Mouse (Mus musculus): ENCODE data around the gene Aco1. TPM values are rescaled to one million over a fixed set of nuclear protein-coding genes. Genes with fewer than 3 reads are reported as not detected.

Aco1 gene
- polyA plus RNA-seq, 1 experiment from 2014 or later = 82.3 TPM

DNA sequence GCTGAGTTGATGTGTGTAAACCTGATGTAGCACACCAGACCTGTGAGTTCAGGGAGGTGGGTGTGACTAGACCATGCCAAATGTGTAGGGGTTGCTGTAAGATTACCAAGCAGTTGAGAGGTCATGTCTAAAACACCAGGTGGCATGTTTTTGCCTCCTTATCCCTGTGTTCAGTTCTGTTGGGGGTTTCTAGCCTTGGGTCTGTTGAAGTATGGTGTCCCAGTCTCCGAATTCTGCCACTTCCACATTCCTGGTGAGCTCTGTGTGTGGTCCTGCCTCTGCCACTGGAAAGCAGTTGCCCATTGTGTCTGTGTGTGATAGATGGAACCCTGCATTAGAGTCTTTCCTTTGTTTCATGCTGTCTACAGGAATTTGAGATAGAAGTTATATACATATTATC is 1.7 kb downstream of the Aco1 start:
- 25% methylated on average over 1 of the region's 1 CpGs for WGBS
- Histone ChIP-seq H3K27ac (0 out of 2 replicates have a peak overlapping the region, but pooled peaks have one; percentile 96), H3K9ac (ENCODE audit: low read depth, low read length) (no peak overlapping the region), H3K4me1 (replicated peaks; ENCODE audit: insufficient read depth, low read length) (peaks cover 6% of the 10 kb centered on the region), H3K4me3 (replicated peaks; ENCODE audit: low read depth, low read length) (peak overlapping the region; percentile 65; the same call in 1 of the 2 replicates), H3K4me2 (ENCODE audit: low read length) (peak overlapping the region; percentile 87), H3K27me3 (ENCODE audit: insufficient read depth, low read length) (no peaks in the 10 kb centered on the region), H3K9me3 (replicated peaks; ENCODE audit: low read length) (no peaks in the 10 kb centered on the region), H3K36me3 (ENCODE audit: insufficient read depth, low read length) (0 out of 2 replicates have a peak, but pooled peaks cover 3% of the 10 kb centered on the region)
- ATAC-seq (replicated peaks; ENCODE audit: low FRiP score, low read depth) = no peak
- peak; percentile 17 for DNase-seq (ENCODE audit: low spot score)
- no peak for TF ChIP-seq CTCF (IDR thresholded peaks at IDR 0.05; ENCODE audit: low read depth)

DNA sequence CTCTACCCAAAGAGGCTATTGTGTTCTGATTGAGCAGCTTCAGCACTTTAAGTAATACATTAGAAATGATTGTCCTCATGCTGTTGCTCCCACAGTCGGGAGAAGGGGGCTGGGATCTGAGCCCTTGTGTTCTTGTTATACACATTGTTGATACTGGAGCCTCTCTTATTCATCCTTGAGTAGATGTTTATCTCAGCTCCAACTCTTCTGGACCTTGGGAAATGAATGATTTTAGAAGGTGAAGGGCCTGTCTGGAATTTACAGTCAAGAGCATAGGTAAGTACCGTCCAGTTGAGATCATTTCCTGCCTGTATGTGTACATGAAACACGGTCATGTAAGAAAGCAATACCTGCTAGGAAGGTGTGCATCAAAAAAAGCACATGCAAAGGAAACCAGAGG is 2.1 kb downstream of the Aco1 start:
- TF ChIP-seq CTCF (IDR thresholded peaks at IDR 0.05; ENCODE audit: low read depth) = no peak
- 0 out of 2 replicates have a peak, but pooled peaks cover 3% of the 10 kb centered on the region for H3K36me3 ChIP-seq (ENCODE audit: insufficient read depth, low read length)
- H3K9ac ChIP-seq (ENCODE audit: low read depth, low read length) = no peak overlapping the region
- WGBS = 63% methylated on average over 3 of the region's 3 CpGs
- ATAC-seq (replicated peaks; ENCODE audit: low FRiP score, low read depth) = no peak
- H3K27me3 ChIP-seq (ENCODE audit: insufficient read depth, low read length) = no peaks in the 10 kb centered on the region
- no peak overlapping the region for H3K4me3 ChIP-seq (replicated peaks; ENCODE audit: low read depth, low read length)
- no peak overlapping the region for H3K27ac ChIP-seq
- no peak for DNase-seq (ENCODE audit: low spot score)
- H3K4me2 ChIP-seq (ENCODE audit: low read length) = no peak overlapping the region; the same call in 1 of the 2 replicates
- no peaks in the 10 kb centered on the region for H3K9me3 ChIP-seq (replicated peaks; ENCODE audit: low read length)
- peaks cover 6% of the 10 kb centered on the region for H3K4me1 ChIP-seq (replicated peaks; ENCODE audit: insufficient read depth, low read length)

DNA sequence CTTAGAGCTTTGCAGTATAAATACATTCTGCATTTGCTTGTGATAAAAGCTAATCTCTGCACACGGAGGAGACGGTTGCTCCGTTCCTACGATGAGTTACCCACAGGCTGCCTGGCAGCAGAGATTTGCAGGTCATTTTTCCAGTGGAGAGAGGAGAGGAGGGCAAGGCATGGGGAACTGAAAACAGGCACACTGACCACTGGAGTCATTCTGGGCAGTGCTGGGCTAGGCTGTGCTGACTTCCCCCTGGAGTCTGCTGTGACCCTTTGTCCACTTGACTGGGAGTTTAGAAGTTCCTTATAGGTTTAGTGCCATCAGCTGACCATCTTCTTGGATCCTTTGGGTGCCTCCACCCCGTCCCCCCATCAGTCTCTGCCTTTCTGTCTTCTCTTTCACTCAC is 5.4 kb downstream of the Aco1 start:
- H3K4me3 ChIP-seq (replicated peaks; ENCODE audit: low read depth, low read length) = no peak overlapping the region
- no peaks in the 10 kb centered on the region for H3K27me3 ChIP-seq (ENCODE audit: insufficient read depth, low read length)
- no peak for ATAC-seq (replicated peaks; ENCODE audit: low FRiP score, low read depth)
- H3K9ac ChIP-seq (ENCODE audit: low read depth, low read length) = no peak overlapping the region
- DNase-seq (ENCODE audit: low spot score) = no peak
- H3K36me3 ChIP-seq (ENCODE audit: insufficient read depth, low read length) = 0 out of 2 replicates have a peak, but pooled peaks cover 3% of the 10 kb centered on the region
- H3K9me3 ChIP-seq (replicated peaks; ENCODE audit: low read length) = no peaks in the 10 kb centered on the region
- WGBS = 91% methylated on average over 5 of the region's 5 CpGs
- H3K4me1 ChIP-seq (replicated peaks; ENCODE audit: insufficient read depth, low read length) = peaks cover 6% of the 10 kb centered on the region; the same call in 1 of the 2 replicates
- no peak overlapping the region for H3K27ac ChIP-seq
- TF ChIP-seq CTCF (IDR thresholded peaks at IDR 0.05; ENCODE audit: low read depth) = no peak
- no peak overlapping the region for H3K4me2 ChIP-seq (ENCODE audit: low read length)

DNA sequence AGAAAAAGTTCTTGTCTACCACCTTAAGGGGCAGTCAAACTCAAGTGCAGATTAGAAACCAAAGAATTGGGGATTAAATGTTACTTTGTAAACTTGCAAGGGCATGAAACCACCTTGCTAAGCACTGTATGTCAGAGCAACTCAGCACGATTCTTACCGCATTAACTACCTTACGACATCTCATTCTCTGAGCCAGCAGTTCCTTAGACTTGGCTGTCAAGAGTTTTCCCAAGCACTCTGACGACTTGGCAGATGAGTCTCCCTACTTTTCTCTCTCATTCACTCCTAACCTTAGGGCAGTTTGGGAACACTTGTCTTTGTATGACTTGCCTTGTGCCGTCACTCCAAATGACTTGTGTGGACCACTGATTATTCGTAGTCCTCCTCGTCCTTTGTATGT is 7.2 kb downstream of the Aco1 start:
- TF ChIP-seq CTCF (IDR thresholded peaks at IDR 0.05; ENCODE audit: low read depth) = no peak
- H3K27me3 ChIP-seq (ENCODE audit: insufficient read depth, low read length) = no peaks in the 10 kb centered on the region
- 89% methylated on average over 7 of the region's 7 CpGs for WGBS

DNA sequence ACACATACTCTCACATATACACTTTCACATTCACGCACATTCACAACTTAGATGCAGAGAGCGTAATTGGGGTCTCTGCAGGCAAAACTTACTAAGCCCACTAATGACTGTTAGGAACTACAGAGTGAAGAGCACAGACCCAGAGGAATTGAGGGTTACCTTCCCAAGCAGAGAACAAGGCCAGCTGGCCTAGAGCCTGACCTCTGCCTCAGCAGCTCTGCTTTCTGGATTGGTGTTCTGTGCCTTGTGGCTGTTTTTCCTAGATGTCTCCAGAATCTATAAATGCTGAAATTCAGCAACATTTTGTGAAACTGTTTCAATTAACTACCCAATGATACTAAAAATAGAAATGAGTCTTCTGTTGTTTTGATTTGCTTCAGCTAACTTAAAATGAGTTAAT is 9.9 kb downstream of the Aco1 start:
- Histone ChIP-seq H3K27ac (no peak overlapping the region), H3K4me1 (replicated peaks; ENCODE audit: insufficient read depth, low read length) (no peaks in the 10 kb centered on the region; the same call in none of the 2 replicates), H3K9ac (ENCODE audit: low read depth, low read length) (no peak overlapping the region), H3K9me3 (replicated peaks; ENCODE audit: low read length) (no peaks in the 10 kb centered on the region), H3K4me3 (replicated peaks; ENCODE audit: low read depth, low read length) (no peak overlapping the region), H3K4me2 (ENCODE audit: low read length) (no peak overlapping the region), H3K36me3 (ENCODE audit: insufficient read depth, low read length) (no peaks in the 10 kb centered on the region), H3K27me3 (ENCODE audit: insufficient read depth, low read length) (no peaks in the 10 kb centered on the region)
- no peak for TF ChIP-seq CTCF (IDR thresholded peaks at IDR 0.05; ENCODE audit: low read depth)
- no peak for DNase-seq (ENCODE audit: low spot score)
- no peak for ATAC-seq (replicated peaks; ENCODE audit: low FRiP score, low read depth)
- 98% methylated on average over 2 of the region's 2 CpGs for WGBS

More for the DNA sequence above, 7.2 kb downstream of the Aco1 start:
- H3K4me2 ChIP-seq (ENCODE audit: low read length) = no peak overlapping the region
- DNase-seq (ENCODE audit: low spot score) (no peak), ATAC-seq (replicated peaks; ENCODE audit: low FRiP score, low read depth) (no peak)
- 0 out of 2 replicates have a peak, but pooled peaks cover 3% of the 10 kb centered on the region for H3K36me3 ChIP-seq (ENCODE audit: insufficient read depth, low read length)
- no peak overlapping the region for H3K27ac ChIP-seq
- no peak overlapping the region for H3K9ac ChIP-seq (ENCODE audit: low read depth, low read length)
- H3K4me3 ChIP-seq (replicated peaks; ENCODE audit: low read depth, low read length) = no peak overlapping the region
- H3K4me1 ChIP-seq (replicated peaks; ENCODE audit: insufficient read depth, low read length) = no peaks in the 10 kb centered on the region; the same call in 1 of the 2 replicates
- no peaks in the 10 kb centered on the region for H3K9me3 ChIP-seq (replicated peaks; ENCODE audit: low read length)

DNA sequence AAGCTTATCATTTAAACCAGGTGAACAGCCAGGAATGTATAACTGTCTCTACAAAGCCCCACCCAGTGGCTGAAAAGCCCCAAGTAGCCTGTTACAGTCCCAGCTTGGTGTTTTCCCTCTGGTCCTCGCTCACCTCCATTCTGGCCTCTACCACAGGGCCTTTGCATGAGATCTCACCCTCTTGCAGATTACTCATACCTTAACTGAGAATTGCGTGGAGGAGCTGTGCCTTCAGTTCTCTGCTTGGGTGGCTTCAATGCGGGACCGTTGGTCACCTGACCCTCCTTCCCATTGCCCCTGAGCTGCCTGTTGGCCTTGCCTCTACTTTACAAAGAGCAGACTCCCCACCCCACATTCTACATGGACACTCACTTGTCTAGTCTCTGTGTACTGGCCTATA is 10.6 kb downstream of the Aco1 start:
- Histone ChIP-seq H3K9me3 (replicated peaks; ENCODE audit: low read length) (no peaks in the 10 kb centered on the region), H3K9ac (ENCODE audit: low read depth, low read length) (no peak overlapping the region), H3K27me3 (ENCODE audit: insufficient read depth, low read length) (no peaks in the 10 kb centered on the region), H3K27ac (no peak overlapping the region), H3K4me2 (ENCODE audit: low read length) (no peak overlapping the region), H3K4me1 (replicated peaks; ENCODE audit: insufficient read depth, low read length) (no peaks in the 10 kb centered on the region; the same call in none of the 2 replicates), H3K4me3 (replicated peaks; ENCODE audit: low read depth, low read length) (no peak overlapping the region), H3K36me3 (ENCODE audit: insufficient read depth, low read length) (no peaks in the 10 kb centered on the region)
- 94% methylated on average over 4 of the region's 4 CpGs for WGBS
- ATAC-seq (replicated peaks; ENCODE audit: low FRiP score, low read depth) = no peak
- DNase-seq (ENCODE audit: low spot score) = no peak
- TF ChIP-seq CTCF (IDR thresholded peaks at IDR 0.05; ENCODE audit: low read depth) = no peak

DNA sequence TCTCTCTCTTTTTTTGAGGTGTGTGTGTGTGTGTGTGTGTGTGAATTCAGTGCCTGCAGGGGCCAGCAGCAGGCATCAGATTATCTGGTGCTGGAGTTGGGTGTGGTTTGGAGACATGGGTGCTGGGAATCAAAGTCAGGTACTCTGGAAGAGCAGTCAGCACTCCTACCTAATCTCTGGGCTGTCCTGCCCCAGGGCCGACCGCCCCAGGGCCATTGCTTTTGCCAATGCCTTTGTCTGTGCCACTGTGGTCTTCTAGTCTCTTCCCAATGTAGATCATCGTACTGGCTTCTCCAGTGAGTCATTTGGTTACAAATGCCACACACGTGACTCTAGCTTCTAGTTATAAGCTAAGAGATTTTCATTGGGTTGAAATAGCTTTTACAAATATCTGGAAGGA is 11.9 kb downstream of the Aco1 start:
- no peak for TF ChIP-seq CTCF (IDR thresholded peaks at IDR 0.05; ENCODE audit: low read depth)
- H3K27me3 ChIP-seq (ENCODE audit: insufficient read depth, low read length) = no peaks in the 10 kb centered on the region
- DNase-seq (ENCODE audit: low spot score) (no peak), ATAC-seq (replicated peaks; ENCODE audit: low FRiP score, low read depth) (no peak)
- H3K4me2 ChIP-seq (ENCODE audit: low read length) = no peak overlapping the region
- H3K4me3 ChIP-seq (replicated peaks; ENCODE audit: low read depth, low read length) = no peak overlapping the region
- 85% methylated on average over 4 of the region's 4 CpGs for WGBS
- no peaks in the 10 kb centered on the region for H3K9me3 ChIP-seq (replicated peaks; ENCODE audit: low read length)
- no peaks in the 10 kb centered on the region for H3K36me3 ChIP-seq (ENCODE audit: insufficient read depth, low read length)
- no peak overlapping the region for H3K9ac ChIP-seq (ENCODE audit: low read depth, low read length)
- no peak overlapping the region for H3K27ac ChIP-seq
- no peaks in the 10 kb centered on the region; the same call in none of the 2 replicates for H3K4me1 ChIP-seq (replicated peaks; ENCODE audit: insufficient read depth, low read length)
